Mouse (Mus musculus) heart, adult 2 months (tissue): ENCODE data around the gene Chchd3. TPM values are rescaled to one million over a fixed set of nuclear protein-coding genes. Genes with fewer than 3 reads are reported as not detected.

ENCODE experiments used
- DNase-seq, 2 experiments: peaks; one replicate each; pipeline ENCODE4 v3.0.0; 2021
- H3K27ac ChIP-seq: fragments of 200-600 bp; 2 replicates; pipeline ENCODE4 v1.8.1; 2022
- H3K27me3 ChIP-seq: fragments of 200-500 bp; 2 replicates; pipeline ENCODE4 v1.6.1; 2012; ENCODE audit warnings: mild to moderate bottlenecking, low read length, inconsistent platforms, mixed read lengths; ENCODE audit not compliant: control insufficient read depth, insufficient read depth
- H3K36me3 ChIP-seq: fragments of 200-500 bp; 2 replicates; pipeline ENCODE4 v1.6.1; 2012; ENCODE audit warnings: low read length, inconsistent platforms; ENCODE audit not compliant: control insufficient read depth, insufficient read depth
- H3K4me1 ChIP-seq: fragments of 200-500 bp; 2 replicates; pipeline ENCODE4 v1.6.1; 2011; ENCODE audit warnings: low read length; ENCODE audit not compliant: control insufficient read depth, insufficient read depth
- H3K4me3 ChIP-seq: fragments of 200-600 bp; 2 replicates; pipeline ENCODE4 v1.8.1; 2022
- H3K79me2 ChIP-seq: fragments of 200-500 bp; replicated peaks from 2 replicates; pipeline ENCODE4 v1.6.1; 2012; ENCODE audit warnings: mild to moderate bottlenecking, inconsistent platforms, low read length, moderate library complexity, mixed read lengths; ENCODE audit not compliant: control insufficient read depth, insufficient read depth
- H3K9ac ChIP-seq: fragments of 200-500 bp; 2 replicates; pipeline ENCODE4 v1.6.1; 2012; ENCODE audit warnings: low read depth, mild to moderate bottlenecking, control low read depth, inconsistent platforms, low read length, mixed read lengths
- CTCF ChIP-seq: fragments of 200-600 bp; IDR thresholded peaks from 2 replicates; pipeline ENCODE4 v1.8.1; 2022; ENCODE audit warnings: antibody characterized with exemption, mild to moderate bottlenecking, moderate library complexity
- EP300 ChIP-seq: fragments of 200-500 bp; IDR thresholded peaks from 2 replicates; pipeline ENCODE4 v1.6.1; 2011; ENCODE audit warnings: low read depth, low read length, control low read depth; ENCODE audit not compliant: insufficient read depth
- POLR2A ChIP-seq: fragments of 200-500 bp; IDR thresholded peaks from 2 replicates; pipeline ENCODE4 v1.6.1; 2011; ENCODE audit warnings: mild to moderate bottlenecking, low read depth, low read length, control low read depth; ENCODE audit not compliant: insufficient read depth
- WGBS: fragments of 180-500 bp; shearing (Covaris S2); methylation state at CpG from one replicate; pipeline ENCODE4 v1.1.7; 2018; 5-methylcytosine and 5-hydroxymethylcytosine counted together
- intact Hi-C: fragments of 180-260 bp; cut with DNase I; formaldehyde crosslinking; loops from one replicate; pipeline ENCODE4 v1.15.1; 2025
- polyA plus RNA-seq: library from polyadenylated mRNA; depleted of rRNA; stranded (reverse); fragments of >200 nt; gene quantifications from 2 replicates; pipeline ENCODE4 v1.2.3, GENCODE M21; 2012
- total RNA-seq, 2 experiments: library from RNA; stranded (reverse); gene quantifications; 2 replicates each; pipeline ENCODE4 v1.2.3; 2021

The Chchd3 gene
- total and polyA plus RNA-seq, 3 experiments, result 195 to 621 (median 490) TPM

DNA sequence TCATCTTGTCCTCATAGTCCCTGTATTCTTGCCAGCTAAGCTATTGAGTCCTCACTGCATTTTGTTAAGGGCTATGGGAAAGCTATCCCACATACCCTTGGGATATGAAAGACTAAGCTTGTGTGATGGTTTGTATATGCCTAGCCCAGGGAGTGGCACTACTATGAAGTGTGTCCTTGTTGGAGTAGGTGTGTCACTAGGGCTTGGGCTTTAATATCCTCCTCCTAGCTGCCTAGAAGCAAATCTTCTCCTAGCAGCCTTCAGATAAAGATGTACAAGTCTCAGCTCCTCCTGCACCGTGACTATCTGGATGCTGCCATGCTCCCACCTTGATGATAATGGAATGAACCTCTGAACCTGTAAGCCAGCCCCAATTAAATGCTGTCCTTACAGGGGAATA lies 266.5 kb downstream of the Chchd3 start:
- Histone ChIP-seq H3K4me1 (no peaks in the 10 kb centered on the region), H3K79me2 (no peaks in the 10 kb centered on the region), H3K9ac (no peak overlapping the region), H3K4me3 (no peak overlapping the region), H3K36me3 (no peaks in the 10 kb centered on the region; the same call in 1 of the 2 replicates), H3K27me3 (no peaks in the 10 kb centered on the region), H3K27ac (no peak overlapping the region)
- 95% methylated on average over 1 of the region's 1 CpGs for WGBS
- no peak for TF ChIP-seq POLR2A
- TF ChIP-seq EP300, result no peak
- TF ChIP-seq CTCF, result no peak
- intact Hi-C loops, result no loop called here
- DNase-seq, result no peak

DNA sequence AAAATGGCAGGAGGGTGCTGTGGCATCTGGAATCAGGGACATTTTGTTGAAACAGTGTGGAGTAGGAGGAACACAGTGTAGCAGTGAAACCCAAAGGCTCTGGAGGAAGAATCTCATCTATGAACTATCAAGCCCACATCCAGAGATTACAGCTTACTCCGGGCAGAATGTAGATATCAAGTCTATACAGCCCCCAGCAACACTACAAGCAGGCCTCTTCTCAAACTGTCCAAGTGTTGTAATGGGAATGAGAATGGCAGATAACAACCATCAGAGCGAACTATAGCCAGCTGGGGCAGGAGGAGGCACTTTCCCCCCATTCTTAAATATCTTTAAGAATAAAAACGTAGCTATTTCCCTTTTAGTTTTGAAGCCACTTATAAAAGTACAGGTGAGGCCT lies 266.9 kb downstream of the Chchd3 start:
- Histone ChIP-seq H3K27ac (no peak overlapping the region), H3K9ac (no peak overlapping the region), H3K27me3 (no peaks in the 10 kb centered on the region), H3K4me3 (no peak overlapping the region), H3K79me2 (no peaks in the 10 kb centered on the region), H3K36me3 (no peaks in the 10 kb centered on the region; the same call in 1 of the 2 replicates), H3K4me1 (no peaks in the 10 kb centered on the region)
- DNase-seq, result no peak
- TF ChIP-seq CTCF (no peak), POLR2A (no peak), EP300 (no peak)
- intact Hi-C loops, result no loop called here
- 93% methylated on average over 3 of the region's 3 CpGs for WGBS

DNA sequence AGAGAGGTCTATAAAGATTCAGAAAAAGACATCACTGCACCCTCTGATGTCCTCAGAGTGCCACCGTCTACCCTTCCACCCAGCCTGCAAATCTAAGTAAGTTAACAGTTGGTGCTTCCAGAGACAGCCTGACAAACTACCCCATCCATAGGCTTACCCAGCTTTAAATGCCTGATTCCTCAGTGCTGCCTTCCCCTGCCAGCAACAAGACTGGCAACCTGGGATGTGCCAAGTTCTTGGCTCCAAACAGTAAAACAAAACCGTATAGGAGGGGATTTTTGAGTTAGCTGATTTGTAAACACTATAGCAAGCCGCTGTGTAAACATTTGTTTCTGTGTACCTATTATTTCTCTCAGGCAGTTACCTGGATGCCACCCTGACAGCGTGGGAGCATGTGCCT lies 269.6 kb downstream of the Chchd3 start:
- Histone ChIP-seq H3K27ac (no peak overlapping the region), H3K36me3 (no peaks in the 10 kb centered on the region), H3K9ac (no peak overlapping the region), H3K4me3 (no peak overlapping the region), H3K4me1 (no peaks in the 10 kb centered on the region), H3K27me3 (no peaks in the 10 kb centered on the region), H3K79me2 (no peaks in the 10 kb centered on the region)
- no peak for DNase-seq
- 92% methylated on average over 4 of the region's 4 CpGs for WGBS
- no peak for TF ChIP-seq EP300
- TF ChIP-seq POLR2A, result no peak
- TF ChIP-seq CTCF, result no peak
- intact Hi-C loops, result no loop called here

DNA sequence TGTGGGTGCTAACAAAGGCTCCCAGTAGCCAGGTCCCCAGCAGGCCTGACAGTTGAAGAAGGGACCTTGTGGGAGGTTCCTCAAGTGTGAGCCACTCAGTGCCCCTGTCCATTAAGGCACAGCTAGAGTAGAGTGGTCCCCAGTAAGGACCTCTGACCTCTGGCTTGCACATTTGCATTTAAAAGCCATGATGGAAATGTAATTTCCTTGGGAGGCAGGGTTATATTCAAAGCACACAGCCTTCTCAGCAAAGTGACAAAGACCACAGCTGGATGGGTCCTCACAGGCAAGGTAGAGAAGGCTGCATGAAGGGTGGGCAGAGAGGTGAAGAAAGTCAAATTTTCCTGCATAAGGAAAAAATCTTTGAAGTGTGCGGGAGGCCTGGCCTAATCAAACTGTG lies 272.7 kb downstream of the Chchd3 start:
- H3K36me3 ChIP-seq, result no peaks in the 10 kb centered on the region
- DNase-seq, result no peak
- no peak overlapping the region for H3K27ac ChIP-seq
- intact Hi-C loops, result no loop called here
- no peaks in the 10 kb centered on the region for H3K27me3 ChIP-seq
- H3K4me1 ChIP-seq, result no peaks in the 10 kb centered on the region; the same call in 1 of the 2 replicates
- H3K79me2 ChIP-seq, result no peaks in the 10 kb centered on the region
- H3K4me3 ChIP-seq, result no peak overlapping the region
- TF ChIP-seq POLR2A (no peak), EP300 (no peak), CTCF (no peak)
- 77% methylated on average over 1 of the region's 1 CpGs for WGBS
- no peak overlapping the region for H3K9ac ChIP-seq

DNA sequence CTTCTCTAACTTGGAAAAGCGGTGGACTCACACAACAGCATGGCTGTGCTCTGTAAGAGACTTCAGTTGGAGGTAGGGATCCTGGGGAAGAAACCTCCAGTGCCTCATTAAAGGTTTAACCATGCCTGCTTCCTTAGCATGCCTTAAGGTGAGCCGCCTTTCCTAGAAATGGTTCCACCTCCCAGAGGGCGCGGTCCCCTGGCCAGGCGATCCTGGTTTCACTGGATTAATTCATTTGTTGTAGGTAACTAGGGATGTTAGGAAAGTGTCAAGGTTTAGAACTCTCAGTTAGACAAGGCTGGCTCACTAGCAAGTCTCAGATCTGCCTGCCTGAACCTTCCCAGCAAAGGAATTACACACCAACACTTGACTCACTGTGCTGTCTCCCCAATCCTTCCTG lies 273.9 kb downstream of the Chchd3 start:
- no peak overlapping the region for H3K27ac ChIP-seq
- no peak for TF ChIP-seq EP300
- no peak for TF ChIP-seq POLR2A
- no peak for TF ChIP-seq CTCF
- H3K79me2 ChIP-seq, result no peaks in the 10 kb centered on the region
- H3K4me3 ChIP-seq, result no peak overlapping the region
- H3K27me3 ChIP-seq, result no peaks in the 10 kb centered on the region
- intact Hi-C loops, result no loop called here
- no peaks in the 10 kb centered on the region; the same call in 1 of the 2 replicates for H3K4me1 ChIP-seq
- 96% methylated on average over 5 of the region's 5 CpGs for WGBS
- no peak for DNase-seq
- H3K9ac ChIP-seq, result no peak overlapping the region
- H3K36me3 ChIP-seq, result no peaks in the 10 kb centered on the region

DNA sequence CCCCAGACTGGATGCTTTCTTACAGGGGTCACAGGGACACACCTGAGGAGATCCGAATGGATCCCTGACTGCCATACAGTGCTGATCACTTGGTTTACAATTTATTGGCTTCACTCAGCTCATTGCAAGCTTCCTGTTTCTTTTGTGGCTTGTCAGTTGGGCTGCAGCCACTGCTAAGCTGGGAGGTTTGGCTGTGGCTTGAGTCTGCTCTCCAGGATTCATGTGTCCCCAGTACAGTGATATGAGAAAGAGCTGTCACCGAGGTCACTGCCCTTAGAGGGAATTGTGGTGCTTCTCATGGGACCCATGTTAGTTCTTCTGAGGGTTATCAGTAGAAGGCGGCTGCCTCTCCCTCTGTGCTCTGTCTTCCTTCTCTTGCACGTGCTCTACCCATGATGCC lies 277.0 kb downstream of the Chchd3 start:
- peak in 1 of 2 experiments; percentile 34 for DNase-seq
- 23% methylated on average over 4 of the region's 4 CpGs for WGBS
- intact Hi-C loops, result no loop called here

More for the DNA sequence above, 277.0 kb downstream of the Chchd3 start:
- H3K27me3 ChIP-seq, result no peaks in the 10 kb centered on the region
- no peak overlapping the region for H3K9ac ChIP-seq
- no peaks in the 10 kb centered on the region; the same call in 1 of the 2 replicates for H3K4me1 ChIP-seq
- no peak overlapping the region for H3K27ac ChIP-seq
- no peaks in the 10 kb centered on the region for H3K79me2 ChIP-seq
- no peaks in the 10 kb centered on the region for H3K36me3 ChIP-seq
- H3K4me3 ChIP-seq, result no peak overlapping the region
- TF ChIP-seq EP300, result no peak
- no peak for TF ChIP-seq CTCF
- TF ChIP-seq POLR2A, result no peak
